Mouse (Mus musculus): Measurements from ENCODE around the gene Mapk1ip1l. TPM values are rescaled to one million over a fixed set of nuclear protein-coding genes. Genes with fewer than 3 reads are reported as not detected.

Mapk1ip1l gene
- polyA plus RNA-seq, 1 experiment from 2014 or later: 38.1 TPM

- Histone ChIP-seq H3K27ac (no peak overlapping the region), H3K4me1 (replicated peaks; ENCODE audit: insufficient read depth, low read length) (no peaks in the 10 kb centered on the region), H3K9me3 (replicated peaks; ENCODE audit: low read length) (no peaks in the 10 kb centered on the region), H3K4me2 (ENCODE audit: low read length) (no peak overlapping the region), H3K9ac (ENCODE audit: low read depth, low read length) (no peak overlapping the region), H3K4me3 (replicated peaks; ENCODE audit: low read depth, low read length) (no peak overlapping the region), H3K27me3 (ENCODE audit: insufficient read depth, low read length) (no peaks in the 10 kb centered on the region), H3K36me3 (ENCODE audit: insufficient read depth, low read length) (no peaks in the 10 kb centered on the region)
- TF ChIP-seq CTCF (IDR thresholded peaks at IDR 0.05; ENCODE audit: low read depth): no peak
- 45% methylated on average over 7 of the region's 7 CpGs for WGBS
- DNase-seq (ENCODE audit: low spot score) (peak; percentile 38), ATAC-seq (replicated peaks; ENCODE audit: low FRiP score, low read depth) (no peak)
Measured at GRCm38 (mm10) chr14:47283568-47283967, 14.5 kb upstream of the Mapk1ip1l start.

- Histone ChIP-seq H3K4me3 (replicated peaks; ENCODE audit: low read depth, low read length) (no peak overlapping the region), H3K9me3 (replicated peaks; ENCODE audit: low read length) (no peaks in the 10 kb centered on the region), H3K36me3 (ENCODE audit: insufficient read depth, low read length) (peaks cover 6% of the 10 kb centered on the region; the same call in 1 of the 2 replicates), H3K27me3 (ENCODE audit: insufficient read depth, low read length) (no peaks in the 10 kb centered on the region), H3K4me2 (ENCODE audit: low read length) (no peak overlapping the region), H3K9ac (ENCODE audit: low read depth, low read length) (no peak overlapping the region), H3K4me1 (replicated peaks; ENCODE audit: insufficient read depth, low read length) (no peaks in the 10 kb centered on the region), H3K27ac (no peak overlapping the region)
- TF ChIP-seq CTCF (IDR thresholded peaks at IDR 0.05; ENCODE audit: low read depth): no peak
- WGBS: 97% methylated on average over 2 of the region's 2 CpGs
- DNase-seq (ENCODE audit: low spot score) (no peak), ATAC-seq (replicated peaks; ENCODE audit: low FRiP score, low read depth) (no peak)
Measured at GRCm38 (mm10) chr14:47285271-47285670, 12.8 kb upstream of the Mapk1ip1l start.

- Histone ChIP-seq H3K9me3 (replicated peaks; ENCODE audit: low read length) (no peaks in the 10 kb centered on the region), H3K27me3 (ENCODE audit: insufficient read depth, low read length) (no peaks in the 10 kb centered on the region), H3K36me3 (ENCODE audit: insufficient read depth, low read length) (peaks cover 11% of the 10 kb centered on the region; the same call in 1 of the 2 replicates), H3K4me2 (ENCODE audit: low read length) (no peak overlapping the region), H3K9ac (ENCODE audit: low read depth, low read length) (no peak overlapping the region), H3K27ac (no peak overlapping the region), H3K4me3 (replicated peaks; ENCODE audit: low read depth, low read length) (no peak overlapping the region), H3K4me1 (replicated peaks; ENCODE audit: insufficient read depth, low read length) (no peaks in the 10 kb centered on the region)
- TF ChIP-seq CTCF (IDR thresholded peaks at IDR 0.05; ENCODE audit: low read depth): no peak
- no peak for DNase-seq (ENCODE audit: low spot score)
- no peak for ATAC-seq (replicated peaks; ENCODE audit: low FRiP score, low read depth)
- WGBS: 87% methylated on average over 1 of the region's 1 CpGs
Measured at GRCm38 (mm10) chr14:47286215-47286614, 11.9 kb upstream of the Mapk1ip1l start.

GRCm38 (mm10) chr14:47287021-47287420 lies 11.0 kb upstream of the Mapk1ip1l start:
- Histone ChIP-seq H3K4me3 (replicated peaks; ENCODE audit: low read depth, low read length) (no peak overlapping the region), H3K4me1 (replicated peaks; ENCODE audit: insufficient read depth, low read length) (no peaks in the 10 kb centered on the region), H3K9ac (ENCODE audit: low read depth, low read length) (no peak overlapping the region), H3K27me3 (ENCODE audit: insufficient read depth, low read length) (no peaks in the 10 kb centered on the region), H3K4me2 (ENCODE audit: low read length) (no peak overlapping the region), H3K36me3 (ENCODE audit: insufficient read depth, low read length) (peaks cover 11% of the 10 kb centered on the region; the same call in 1 of the 2 replicates), H3K9me3 (replicated peaks; ENCODE audit: low read length) (no peaks in the 10 kb centered on the region), H3K27ac (no peak overlapping the region)
- TF ChIP-seq CTCF (IDR thresholded peaks at IDR 0.05; ENCODE audit: low read depth): no peak
- ATAC-seq (replicated peaks; ENCODE audit: low FRiP score, low read depth) (no peak), DNase-seq (ENCODE audit: low spot score) (no peak)
- 84% methylated on average over 5 of the region's 5 CpGs for WGBS

DNA sequence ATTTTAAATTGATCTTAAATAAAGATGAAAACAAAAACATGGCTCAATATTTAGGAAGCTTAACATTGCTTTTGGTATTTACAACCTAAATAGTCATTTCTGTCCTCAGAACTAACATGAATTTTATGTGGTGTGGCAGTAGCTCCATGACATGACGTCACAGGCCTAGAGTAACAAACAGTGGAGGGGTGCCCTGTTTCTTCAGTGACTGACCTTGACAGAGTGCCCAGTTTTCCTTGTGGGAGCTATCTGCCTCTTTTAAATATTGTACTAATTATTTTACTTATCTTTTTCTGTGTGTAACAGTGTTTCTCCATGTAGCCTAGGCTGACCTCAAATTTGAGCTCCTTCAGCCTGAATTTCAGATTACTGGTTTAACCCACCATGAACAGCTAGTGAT lies 6.3 kb upstream of the Mapk1ip1l start:
- no peak for DNase-seq (ENCODE audit: low spot score)
- WGBS: 55% methylated on average over 1 of the region's 1 CpGs
- peaks cover 11% of the 10 kb centered on the region; the same call in 1 of the 2 replicates for H3K36me3 ChIP-seq (ENCODE audit: insufficient read depth, low read length)
- ATAC-seq (replicated peaks; ENCODE audit: low FRiP score, low read depth): no peak
- no peaks in the 10 kb centered on the region for H3K27me3 ChIP-seq (ENCODE audit: insufficient read depth, low read length)
- H3K27ac ChIP-seq: no peak overlapping the region
- no peak overlapping the region for H3K4me2 ChIP-seq (ENCODE audit: low read length)
- H3K4me3 ChIP-seq (replicated peaks; ENCODE audit: low read depth, low read length): no peak overlapping the region
- H3K4me1 ChIP-seq (replicated peaks; ENCODE audit: insufficient read depth, low read length): no peaks in the 10 kb centered on the region
- H3K9me3 ChIP-seq (replicated peaks; ENCODE audit: low read length): no peaks in the 10 kb centered on the region
- no peak for TF ChIP-seq CTCF (IDR thresholded peaks at IDR 0.05; ENCODE audit: low read depth)
- H3K9ac ChIP-seq (ENCODE audit: low read depth, low read length): no peak overlapping the region

DNA sequence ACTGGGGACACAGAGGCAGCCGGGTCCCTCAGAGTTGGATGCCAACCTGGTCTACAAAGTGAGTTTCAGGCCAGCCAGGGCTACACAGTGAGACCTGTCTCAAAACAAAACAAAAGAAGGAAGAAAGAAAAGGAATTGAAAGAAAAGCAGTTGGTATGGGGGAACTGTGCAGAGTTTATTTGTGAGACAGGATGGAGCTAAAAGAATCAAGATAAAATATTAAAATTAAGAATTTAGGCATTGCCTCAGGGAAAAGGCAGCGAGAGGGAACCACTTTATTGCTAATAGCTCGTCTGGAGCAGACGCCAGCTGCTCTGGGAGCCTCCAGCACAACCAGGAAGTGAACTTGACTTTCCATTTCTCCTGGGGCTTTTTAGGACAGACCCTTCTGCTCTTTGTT lies 3.9 kb upstream of the Mapk1ip1l start:
- H3K27ac ChIP-seq: no peak overlapping the region
- no peaks in the 10 kb centered on the region for H3K27me3 ChIP-seq (ENCODE audit: insufficient read depth, low read length)
- no peak overlapping the region for H3K4me3 ChIP-seq (replicated peaks; ENCODE audit: low read depth, low read length)
- no peak overlapping the region for H3K9ac ChIP-seq (ENCODE audit: low read depth, low read length)
- TF ChIP-seq CTCF (IDR thresholded peaks at IDR 0.05; ENCODE audit: low read depth): no peak
- H3K36me3 ChIP-seq (ENCODE audit: insufficient read depth, low read length): peaks cover 11% of the 10 kb centered on the region; the same call in 1 of the 2 replicates
- ATAC-seq (replicated peaks; ENCODE audit: low FRiP score, low read depth) (no peak), DNase-seq (ENCODE audit: low spot score) (no peak)
- H3K9me3 ChIP-seq (replicated peaks; ENCODE audit: low read length): no peaks in the 10 kb centered on the region
- WGBS: 40% methylated on average over 4 of the region's 4 CpGs
- no peaks in the 10 kb centered on the region for H3K4me1 ChIP-seq (replicated peaks; ENCODE audit: insufficient read depth, low read length)
- H3K4me2 ChIP-seq (ENCODE audit: low read length): no peak overlapping the region

GRCm38 (mm10) chr14:47296232-47296631 lies 1.8 kb upstream of the Mapk1ip1l start:
- Histone ChIP-seq H3K27me3 (ENCODE audit: insufficient read depth, low read length) (no peaks in the 10 kb centered on the region), H3K4me3 (replicated peaks; ENCODE audit: low read depth, low read length) (no peak overlapping the region), H3K9ac (ENCODE audit: low read depth, low read length) (no peak overlapping the region), H3K27ac (no peak overlapping the region), H3K4me1 (replicated peaks; ENCODE audit: insufficient read depth, low read length) (peaks cover 9% of the 10 kb centered on the region; the same call in 1 of the 2 replicates), H3K36me3 (ENCODE audit: insufficient read depth, low read length) (no peaks in the 10 kb centered on the region), H3K9me3 (replicated peaks; ENCODE audit: low read length) (no peaks in the 10 kb centered on the region), H3K4me2 (ENCODE audit: low read length) (no peak overlapping the region)
- ATAC-seq (replicated peaks; ENCODE audit: low FRiP score, low read depth) (no peak), DNase-seq (ENCODE audit: low spot score) (no peak)
- 41% methylated on average over 2 of the region's 2 CpGs for WGBS
- no peak for TF ChIP-seq CTCF (IDR thresholded peaks at IDR 0.05; ENCODE audit: low read depth)
